Mouse (Mus musculus): ENCODE data around the gene Prdm15. TPM values are rescaled to one million over a fixed set of nuclear protein-coding genes. Genes with fewer than 3 reads are reported as not detected.

Gene Prdm15
- polyA plus RNA-seq, 1 experiment from 2014 or later = 1.3 TPM

DNA sequence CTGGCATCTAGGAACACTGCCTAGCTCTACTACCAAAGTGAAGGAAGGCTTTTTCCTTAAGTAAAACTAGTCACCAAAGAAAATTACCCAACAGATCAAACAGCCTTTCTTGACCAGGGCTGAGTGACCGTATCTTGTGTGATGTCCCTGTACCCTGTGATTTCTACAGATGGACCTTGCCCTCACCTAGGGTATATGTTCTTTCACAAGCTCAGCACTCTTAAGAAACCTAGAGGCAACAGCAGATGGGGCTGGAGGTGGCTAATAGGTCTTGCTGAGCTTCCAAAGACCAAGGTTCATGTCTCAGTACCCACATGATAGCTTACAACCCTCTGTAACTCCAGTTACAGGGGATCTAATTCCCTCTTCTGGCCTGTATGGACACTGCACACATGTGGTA is 23.4 kb downstream of the Prdm15 start:
- TF ChIP-seq CTCF (IDR thresholded peaks at IDR 0.05; ENCODE audit: low read depth) = peak; percentile 59
- peak; percentile 85 for ATAC-seq
- Histone ChIP-seq H3K9ac (ENCODE audit: low read depth, low read length) (no peak overlapping the region), H3K4me1 (replicated peaks; ENCODE audit: control insufficient read depth, insufficient read depth, low read length) (no peaks in the 10 kb centered on the region), H3K36me3 (ENCODE audit: control insufficient read depth, insufficient read depth) (peaks cover 28% of the 10 kb centered on the region), H3K4me3 (ENCODE audit: low read depth, low read length) (no peak overlapping the region), H3K4me2 (replicated peaks; ENCODE audit: low read depth) (no peak overlapping the region), H3K27me3 (replicated peaks; ENCODE audit: control insufficient read depth, insufficient read depth, low read length) (no peaks in the 10 kb centered on the region), H3K27ac (ENCODE audit: low read depth, low read length) (peak overlapping the region; percentile 65), H3K9me3 (ENCODE audit: control insufficient read depth) (no peaks in the 10 kb centered on the region)
- WGBS = 70% methylated on average over 1 of the region's 1 CpGs

DNA sequence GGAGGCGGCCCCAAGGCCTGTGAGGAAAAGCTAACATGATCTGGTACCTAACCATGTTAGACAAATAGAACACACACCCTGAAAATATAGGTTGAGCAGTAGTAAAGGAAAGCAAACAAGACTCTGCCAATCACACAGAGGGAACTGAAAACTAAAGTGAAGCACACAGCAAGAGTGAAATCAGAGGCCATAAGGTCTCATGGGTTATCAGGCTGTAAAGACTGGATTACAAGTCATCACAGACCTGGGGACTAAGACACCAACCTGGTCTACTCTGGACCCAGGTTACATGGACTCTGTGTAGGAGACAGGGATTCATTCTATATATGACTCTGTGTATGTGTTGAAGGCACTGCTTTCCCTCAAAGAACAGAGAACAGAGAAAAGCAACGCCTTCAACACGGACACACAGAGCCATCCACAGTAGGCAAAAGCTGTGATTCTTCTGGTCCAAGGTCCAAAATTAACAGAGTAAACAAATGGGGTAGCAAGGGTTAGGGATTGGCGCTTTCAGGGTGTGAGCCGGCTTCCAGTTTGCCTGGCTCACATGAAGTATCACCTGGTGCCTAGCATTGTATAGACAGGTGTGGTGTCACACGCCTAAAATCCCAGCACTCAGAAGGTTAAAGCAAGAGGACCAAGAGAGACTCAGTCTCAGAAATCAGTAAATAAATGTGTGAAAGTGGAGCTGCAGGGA is 28.2 kb downstream of the Prdm15 start:
- H3K36me3 ChIP-seq (ENCODE audit: control insufficient read depth, insufficient read depth) = peaks cover 51% of the 10 kb centered on the region
- peak; percentile 69 for ATAC-seq
- no peaks in the 10 kb centered on the region for H3K4me1 ChIP-seq (replicated peaks; ENCODE audit: control insufficient read depth, insufficient read depth, low read length)
- peak overlapping the region; percentile 15; the same call in 1 of the 2 replicates for H3K27ac ChIP-seq (ENCODE audit: low read depth, low read length)
- no peaks in the 10 kb centered on the region for H3K27me3 ChIP-seq (replicated peaks; ENCODE audit: control insufficient read depth, insufficient read depth, low read length)
- no peak for TF ChIP-seq CTCF (IDR thresholded peaks at IDR 0.05; ENCODE audit: low read depth)
- H3K4me3 ChIP-seq (ENCODE audit: low read depth, low read length) = no peak overlapping the region
- H3K9ac ChIP-seq (ENCODE audit: low read depth, low read length) = no peak overlapping the region
- no peaks in the 10 kb centered on the region for H3K9me3 ChIP-seq (ENCODE audit: control insufficient read depth)
- H3K4me2 ChIP-seq (replicated peaks; ENCODE audit: low read depth) = no peak overlapping the region
- WGBS = 52% methylated on average over 6 of the region's 6 CpGs

DNA sequence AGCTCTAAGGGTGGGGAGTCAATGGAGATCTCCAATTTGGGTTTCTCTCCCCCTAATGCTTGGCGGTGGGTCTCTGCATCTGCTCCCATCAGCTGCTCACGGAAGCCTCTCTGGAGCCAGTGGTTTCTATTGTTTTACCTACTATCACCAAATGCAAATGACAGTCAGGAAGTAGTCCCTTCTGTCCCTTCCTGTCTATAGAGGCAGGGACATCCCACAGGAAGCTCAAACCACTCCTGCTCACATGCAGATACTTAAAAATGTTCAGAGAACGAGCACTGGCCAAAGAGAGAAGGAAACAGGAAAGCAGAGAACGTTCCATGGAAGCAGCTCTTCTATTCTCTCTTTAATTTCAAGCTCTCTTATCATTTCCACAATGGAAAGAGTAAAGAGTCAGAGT is 32.1 kb downstream of the Prdm15 start:
- Histone ChIP-seq H3K9me3 (ENCODE audit: control insufficient read depth) (no peaks in the 10 kb centered on the region), H3K9ac (ENCODE audit: low read depth, low read length) (no peak overlapping the region), H3K36me3 (ENCODE audit: control insufficient read depth, insufficient read depth) (peaks cover 68% of the 10 kb centered on the region), H3K27me3 (replicated peaks; ENCODE audit: control insufficient read depth, insufficient read depth, low read length) (no peaks in the 10 kb centered on the region), H3K27ac (ENCODE audit: low read depth, low read length) (no peak overlapping the region), H3K4me2 (replicated peaks; ENCODE audit: low read depth) (no peak overlapping the region), H3K4me1 (replicated peaks; ENCODE audit: control insufficient read depth, insufficient read depth, low read length) (no peaks in the 10 kb centered on the region), H3K4me3 (ENCODE audit: low read depth, low read length) (no peak overlapping the region)
- 75% methylated on average over 4 of the region's 4 CpGs for WGBS
- ATAC-seq = no peak
- no peak for TF ChIP-seq CTCF (IDR thresholded peaks at IDR 0.05; ENCODE audit: low read depth)

DNA sequence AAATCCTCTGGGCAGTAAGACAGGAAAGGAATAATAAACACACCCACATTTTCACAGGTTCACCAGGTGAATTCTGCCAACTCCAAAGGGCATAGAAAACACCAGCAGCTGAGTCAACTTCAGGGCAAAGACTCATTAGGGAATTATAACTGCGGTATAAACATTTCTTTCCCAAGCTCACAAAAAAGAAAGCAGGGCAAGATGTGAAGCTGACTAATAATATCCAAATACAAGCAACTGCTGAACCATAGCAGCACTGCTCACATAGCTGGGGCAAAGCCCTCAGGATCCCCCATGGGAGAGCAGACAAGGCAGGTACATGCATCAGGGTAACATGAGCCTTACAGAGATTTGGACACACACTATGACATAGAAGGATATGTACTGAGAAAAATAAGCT is 34.2 kb downstream of the Prdm15 start:
- no peaks in the 10 kb centered on the region for H3K4me1 ChIP-seq (replicated peaks; ENCODE audit: control insufficient read depth, insufficient read depth, low read length)
- peaks cover 80% of the 10 kb centered on the region for H3K36me3 ChIP-seq (ENCODE audit: control insufficient read depth, insufficient read depth)
- TF ChIP-seq CTCF (IDR thresholded peaks at IDR 0.05; ENCODE audit: low read depth) = no peak
- H3K4me2 ChIP-seq (replicated peaks; ENCODE audit: low read depth) = no peak overlapping the region
- 68% methylated on average over 1 of the region's 1 CpGs for WGBS
- H3K4me3 ChIP-seq (ENCODE audit: low read depth, low read length) = no peak overlapping the region
- ATAC-seq = no peak
- H3K9ac ChIP-seq (ENCODE audit: low read depth, low read length) = no peak overlapping the region
- H3K27me3 ChIP-seq (replicated peaks; ENCODE audit: control insufficient read depth, insufficient read depth, low read length) = no peaks in the 10 kb centered on the region
- H3K27ac ChIP-seq (ENCODE audit: low read depth, low read length) = peak overlapping the region; percentile 47; the same call in 1 of the 2 replicates
- no peaks in the 10 kb centered on the region for H3K9me3 ChIP-seq (ENCODE audit: control insufficient read depth)

DNA sequence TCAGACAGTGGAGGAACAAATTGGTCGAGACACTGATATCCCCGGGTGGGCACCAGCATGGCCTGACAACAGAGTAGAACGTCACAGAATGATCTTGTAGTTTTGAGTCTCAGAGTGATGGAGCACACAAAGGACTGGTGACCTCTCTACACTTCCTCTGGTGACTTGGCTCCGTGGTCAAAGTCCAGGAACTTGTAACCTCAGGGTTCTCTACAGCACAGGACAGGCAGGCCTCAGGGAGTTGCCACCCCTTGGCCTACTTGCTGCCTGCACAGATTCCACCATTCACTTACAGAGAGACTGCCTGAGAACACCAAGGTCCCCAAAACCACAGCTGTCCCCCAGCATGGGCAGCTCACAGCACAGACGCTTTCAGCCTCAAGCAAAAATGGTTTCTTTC is 36.4 kb downstream of the Prdm15 start:
- H3K36me3 ChIP-seq (ENCODE audit: control insufficient read depth, insufficient read depth) = peaks cover 82% of the 10 kb centered on the region
- peak; percentile 87 for ATAC-seq
- 80% methylated on average over 5 of the region's 5 CpGs for WGBS

DNA sequence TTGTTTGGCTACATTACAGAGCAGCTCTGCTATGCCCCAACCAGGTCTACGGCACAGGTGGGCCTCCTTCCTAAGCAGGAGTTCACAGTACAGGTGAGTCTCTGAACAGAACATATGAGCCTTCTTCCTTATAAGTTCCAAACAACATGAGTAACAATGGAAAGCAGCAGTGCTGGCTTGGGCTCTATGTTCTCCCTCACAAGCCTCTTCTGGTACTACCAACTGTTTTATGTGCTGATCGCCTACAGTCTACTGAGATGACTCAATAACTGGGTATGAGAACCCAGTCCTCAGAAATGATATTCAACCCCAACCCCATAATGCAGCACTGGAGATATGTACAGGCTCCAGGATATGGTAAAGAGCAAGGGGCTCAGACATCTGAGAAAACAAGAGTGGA is 37.6 kb downstream of the Prdm15 start:
- WGBS = 94% methylated on average over 2 of the region's 2 CpGs
- Histone ChIP-seq H3K4me2 (replicated peaks; ENCODE audit: low read depth) (no peak overlapping the region), H3K9me3 (ENCODE audit: control insufficient read depth) (no peaks in the 10 kb centered on the region), H3K36me3 (ENCODE audit: control insufficient read depth, insufficient read depth) (peaks cover 83% of the 10 kb centered on the region), H3K27ac (ENCODE audit: low read depth, low read length) (no peak overlapping the region), H3K27me3 (replicated peaks; ENCODE audit: control insufficient read depth, insufficient read depth, low read length) (no peaks in the 10 kb centered on the region), H3K4me3 (ENCODE audit: low read depth, low read length) (no peak overlapping the region), H3K9ac (ENCODE audit: low read depth, low read length) (no peak overlapping the region), H3K4me1 (replicated peaks; ENCODE audit: control insufficient read depth, insufficient read depth, low read length) (no peaks in the 10 kb centered on the region)
- TF ChIP-seq CTCF (IDR thresholded peaks at IDR 0.05; ENCODE audit: low read depth) = no peak
- no peak for ATAC-seq

More for the DNA sequence above, 36.4 kb downstream of the Prdm15 start:
- Histone ChIP-seq H3K4me3 (ENCODE audit: low read depth, low read length) (no peak overlapping the region), H3K9me3 (ENCODE audit: control insufficient read depth) (no peaks in the 10 kb centered on the region), H3K27me3 (replicated peaks; ENCODE audit: control insufficient read depth, insufficient read depth, low read length) (no peaks in the 10 kb centered on the region), H3K4me2 (replicated peaks; ENCODE audit: low read depth) (no peak overlapping the region), H3K27ac (ENCODE audit: low read depth, low read length) (peak overlapping the region; percentile 60; the same call in 1 of the 2 replicates), H3K4me1 (replicated peaks; ENCODE audit: control insufficient read depth, insufficient read depth, low read length) (no peaks in the 10 kb centered on the region), H3K9ac (ENCODE audit: low read depth, low read length) (no peak overlapping the region)
- TF ChIP-seq CTCF (IDR thresholded peaks at IDR 0.05; ENCODE audit: low read depth) = no peak

Measured in intestine, postnatal 0 days (tissue).